Mouse (Mus musculus) kidney, embryonic 14.5 days (tissue): ENCODE data around the gene Zp1. TPM values are rescaled to one million over a fixed set of nuclear protein-coding genes. Genes with fewer than 3 reads are reported as not detected.

Experiments used
- ATAC-seq: fragments of 200-750 bp; cut with Nextera tagmentation; 2 replicates; pipeline ENCODE4 v1.8.0; 2017; ENCODE audit warnings: moderate number of reproducible peaks, mild to moderate bottlenecking, moderate TSS enrichment, moderate library complexity; ENCODE audit not compliant: low FRiP score, low TSS enrichment
- H3K27ac ChIP-seq: fragments of 300-500 bp; sonication (generic); 2 replicates; pipeline ENCODE4 v1.5.1; 2014; ENCODE audit warnings: low read depth, mild to moderate bottlenecking, low read length, moderate library complexity, mixed read lengths
- H3K27me3 ChIP-seq: fragments of 300-500 bp; sonication (generic); 2 replicates; pipeline ENCODE4 v1.6.1; 2014; ENCODE audit warnings: mild to moderate bottlenecking, low read length; ENCODE audit not compliant: control insufficient read depth, insufficient read depth
- H3K36me3 ChIP-seq: fragments of 300-500 bp; sonication (generic); 2 replicates; pipeline ENCODE4 v1.6.1; 2014; ENCODE audit warnings: low read length, mixed read lengths; ENCODE audit not compliant: control insufficient read depth, insufficient read depth
- H3K4me1 ChIP-seq: fragments of 300-500 bp; sonication (generic); 2 replicates; pipeline ENCODE4 v1.6.1; 2014; ENCODE audit warnings: low read length, mixed read lengths; ENCODE audit not compliant: control insufficient read depth, insufficient read depth
- H3K4me2 ChIP-seq: fragments of 300-500 bp; sonication (generic); replicated peaks from 2 replicates; pipeline ENCODE4 v1.6.1; 2014; ENCODE audit warnings: low read depth, mild to moderate bottlenecking, low read length
- H3K4me3 ChIP-seq: fragments of 300-500 bp; sonication (generic); 2 replicates; pipeline ENCODE4 v1.5.1; 2014; ENCODE audit warnings: mild to moderate bottlenecking, low read length
- H3K9ac ChIP-seq: fragments of 300-500 bp; sonication (generic); 2 replicates; pipeline ENCODE4 v1.6.1; 2014; ENCODE audit warnings: low read depth, mild to moderate bottlenecking, low read length, moderate library complexity
- H3K9me3 ChIP-seq: fragments of 300-500 bp; sonication (generic); 2 replicates; pipeline ENCODE4 v1.6.1; 2016; ENCODE audit warnings: low read length; ENCODE audit not compliant: control insufficient read depth
- WGBS: fragments of 180-500 bp; shearing (Covaris S2); extraction: QIAGEN DNeasy Blood & Tissue Kit; methylation state at CpG from one replicate; pipeline ENCODE4 v1.1.7; 2014; 5-methylcytosine and 5-hydroxymethylcytosine counted together
- polyA plus RNA-seq: library from polyadenylated mRNA; unstranded; fragments of >200 nt; fragmentation: Nextera tagmentation; extraction: Ambion mirVana; gene quantifications from 2 replicates; pipeline ENCODE4 v1.2.1, GENCODE M21; 2014

Zp1 gene
- polyA plus RNA-seq, 1 experiment from 2014 or later = not detected

GRCm38 (mm10) chr19:10935029-10935428 is 14.6 kb upstream of the Zp1 start:
- 61% methylated on average over 5 of the region's 5 CpGs for WGBS
- Histone ChIP-seq H3K4me1 (no peaks in the 10 kb centered on the region), H3K27ac (no peak overlapping the region), H3K9ac (no peak overlapping the region), H3K27me3 (no peaks in the 10 kb centered on the region), H3K36me3 (no peaks in the 10 kb centered on the region), H3K4me2 (no peak overlapping the region), H3K4me3 (no peak overlapping the region), H3K9me3 (no peaks in the 10 kb centered on the region)
- no peak for ATAC-seq

GRCm38 (mm10) chr19:10930641-10931040 is 10.2 kb upstream of the Zp1 start:
- peaks cover 8% of the 10 kb centered on the region; the same call in 1 of the 2 replicates for H3K4me1 ChIP-seq
- no peak overlapping the region for H3K4me2 ChIP-seq
- H3K27me3 ChIP-seq = no peaks in the 10 kb centered on the region
- H3K27ac ChIP-seq = no peak overlapping the region
- WGBS = 66% methylated on average over 2 of the region's 2 CpGs
- ATAC-seq = no peak
- no peaks in the 10 kb centered on the region for H3K36me3 ChIP-seq
- no peak overlapping the region for H3K9ac ChIP-seq
- no peaks in the 10 kb centered on the region for H3K9me3 ChIP-seq
- H3K4me3 ChIP-seq = no peak overlapping the region

- H3K36me3 ChIP-seq = no peaks in the 10 kb centered on the region
- H3K9me3 ChIP-seq = no peaks in the 10 kb centered on the region
- ATAC-seq = no peak
- H3K27me3 ChIP-seq = no peaks in the 10 kb centered on the region
- H3K9ac ChIP-seq = no peak overlapping the region
- peak overlapping the region; percentile 63; the same call in 1 of the 2 replicates for H3K27ac ChIP-seq
- H3K4me1 ChIP-seq = peaks cover 15% of the 10 kb centered on the region
- H3K4me2 ChIP-seq = no peak overlapping the region
- no peak overlapping the region for H3K4me3 ChIP-seq
- WGBS = 38% methylated on average over 4 of the region's 4 CpGs
Measured at GRCm38 (mm10) chr19:10926666-10927065, 6.2 kb upstream of the Zp1 start.

GRCm38 (mm10) chr19:10926123-10926621 is 5.7 kb upstream of the Zp1 start:
- H3K4me2 ChIP-seq = no peak overlapping the region
- H3K27ac ChIP-seq = peak overlapping the region; percentile 63; the same call in 1 of the 2 replicates
- H3K4me1 ChIP-seq = peaks cover 15% of the 10 kb centered on the region
- H3K27me3 ChIP-seq = no peaks in the 10 kb centered on the region
- no peak overlapping the region for H3K4me3 ChIP-seq
- H3K36me3 ChIP-seq = no peaks in the 10 kb centered on the region
- WGBS = 19% methylated on average over 6 of the region's 6 CpGs
- no peaks in the 10 kb centered on the region for H3K9me3 ChIP-seq
- no peak overlapping the region for H3K9ac ChIP-seq
- ATAC-seq = peak; percentile 65

- Histone ChIP-seq H3K4me3 (no peak overlapping the region), H3K36me3 (no peaks in the 10 kb centered on the region), H3K4me2 (no peak overlapping the region), H3K4me1 (peaks cover 15% of the 10 kb centered on the region), H3K27ac (0 out of 2 replicates have a peak overlapping the region, but pooled peaks have one; percentile 2), H3K9me3 (no peaks in the 10 kb centered on the region), H3K27me3 (no peaks in the 10 kb centered on the region), H3K9ac (no peak overlapping the region)
- no peak for ATAC-seq
- 26% methylated on average over 4 of the region's 4 CpGs for WGBS
Measured at GRCm38 (mm10) chr19:10924220-10924619, 3.8 kb upstream of the Zp1 start.

GRCm38 (mm10) chr19:10921058-10921457 is 626 bp upstream of the Zp1 start:
- Histone ChIP-seq H3K9ac (no peak overlapping the region), H3K4me3 (no peak overlapping the region), H3K27me3 (no peaks in the 10 kb centered on the region), H3K4me2 (no peak overlapping the region), H3K4me1 (peaks cover 10% of the 10 kb centered on the region), H3K9me3 (no peaks in the 10 kb centered on the region), H3K27ac (no peak overlapping the region), H3K36me3 (no peaks in the 10 kb centered on the region)
- ATAC-seq = no peak
- 78% methylated on average over 3 of the region's 3 CpGs for WGBS

GRCm38 (mm10) chr19:10918321-10918991 is 2.0 kb downstream of the Zp1 start:
- Histone ChIP-seq H3K9ac (no peak overlapping the region), H3K27ac (no peak overlapping the region), H3K4me3 (no peak overlapping the region), H3K9me3 (no peaks in the 10 kb centered on the region), H3K27me3 (no peaks in the 10 kb centered on the region), H3K36me3 (no peaks in the 10 kb centered on the region), H3K4me2 (no peak overlapping the region), H3K4me1 (0 out of 2 replicates have a peak, but pooled peaks cover 3% of the 10 kb centered on the region)
- ATAC-seq = no peak
- WGBS = 91% methylated on average over 10 of the region's 10 CpGs

- no peaks in the 10 kb centered on the region for H3K9me3 ChIP-seq
- no peak overlapping the region for H3K4me2 ChIP-seq
- H3K36me3 ChIP-seq = no peaks in the 10 kb centered on the region
- 0 out of 2 replicates have a peak, but pooled peaks cover 3% of the 10 kb centered on the region for H3K4me1 ChIP-seq
- H3K9ac ChIP-seq = no peak overlapping the region
- no peak for ATAC-seq
- 61% methylated on average over 5 of the region's 5 CpGs for WGBS
- no peak overlapping the region for H3K4me3 ChIP-seq
- H3K27me3 ChIP-seq = no peaks in the 10 kb centered on the region
- H3K27ac ChIP-seq = no peak overlapping the region
Measured at GRCm38 (mm10) chr19:10916506-10916905, 3.9 kb downstream of the Zp1 start.

GRCm38 (mm10) chr19:10914870-10915269 is 5.6 kb downstream of the Zp1 start:
- 0 out of 2 replicates have a peak, but pooled peaks cover 3% of the 10 kb centered on the region for H3K4me1 ChIP-seq
- ATAC-seq = no peak
- no peak overlapping the region for H3K4me2 ChIP-seq
- no peak overlapping the region; the same call in 1 of the 2 replicates for H3K9ac ChIP-seq
- 67% methylated on average over 2 of the region's 2 CpGs for WGBS
- H3K36me3 ChIP-seq = no peaks in the 10 kb centered on the region
- no peaks in the 10 kb centered on the region for H3K27me3 ChIP-seq
- H3K9me3 ChIP-seq = no peaks in the 10 kb centered on the region
- H3K4me3 ChIP-seq = no peak overlapping the region
- H3K27ac ChIP-seq = no peak overlapping the region
